Mouse (Mus musculus): ENCODE data around the gene Rhobtb3. TPM values are rescaled to one million over a fixed set of nuclear protein-coding genes. Genes with fewer than 3 reads are reported as not detected.
"Not testable (repeated sequence)": the region's sequence is repeated elsewhere in the genome, so short reads cannot be mapped to it uniquely, and the experiment has no call there.

The Rhobtb3 gene
- polyA plus RNA-seq, 1 experiment from 2014 or later, result 3.2 TPM

DNA sequence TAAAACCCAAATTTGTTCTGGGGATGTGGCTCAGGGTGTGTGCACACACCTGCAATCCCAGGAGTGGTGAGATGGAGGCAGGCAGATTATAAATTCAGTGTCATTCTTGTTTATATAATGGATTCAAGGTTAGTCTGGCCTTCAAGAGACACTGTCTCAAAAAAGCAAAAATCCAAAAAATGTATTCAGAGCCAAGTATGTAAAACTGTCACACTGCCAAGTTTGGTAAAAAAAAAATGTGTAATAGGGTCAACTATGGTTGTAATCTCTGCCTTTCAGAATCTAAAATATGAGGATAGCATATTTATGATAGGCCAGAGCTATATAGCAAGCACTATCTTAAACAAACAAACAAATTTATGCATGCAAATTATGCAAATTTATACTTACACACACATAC is 15.8 kb downstream of the Rhobtb3 start:
- H3K9ac ChIP-seq, result no peak overlapping the region
- no peaks in the 10 kb centered on the region for H3K9me3 ChIP-seq (replicated peaks)
- no peak overlapping the region for H3K4me2 ChIP-seq
- no peak overlapping the region for H3K4me3 ChIP-seq (replicated peaks)
- H3K4me1 ChIP-seq (replicated peaks), result peaks cover 12% of the 10 kb centered on the region; the same call in 1 of the 2 replicates
- H3K27me3 ChIP-seq, result no peaks in the 10 kb centered on the region
- no peak for ATAC-seq (ENCODE audit: insufficient read depth)
- H3K27ac ChIP-seq (replicated peaks), result no peak overlapping the region
- 0 out of 2 replicates have a peak, but pooled peaks cover 3% of the 10 kb centered on the region for H3K36me3 ChIP-seq (replicated peaks)

- Histone ChIP-seq H3K36me3 (replicated peaks) (peaks cover 6% of the 10 kb centered on the region; the same call in 1 of the 2 replicates), H3K4me2 (no peak overlapping the region), H3K4me3 (replicated peaks) (no peak overlapping the region), H3K27ac (replicated peaks) (no peak overlapping the region), H3K27me3 (no peaks in the 10 kb centered on the region), H3K9ac (no peak overlapping the region), H3K9me3 (replicated peaks) (no peaks in the 10 kb centered on the region), H3K4me1 (replicated peaks) (no peaks in the 10 kb centered on the region)
- WGBS (ENCODE audit: insufficient replicate concordance), result 51% methylated on average over 4 of the region's 4 CpGs
- ATAC-seq (ENCODE audit: insufficient read depth), result no peak
Observed at GRCm38 (mm10) chr13:75914151-75914550, 29.6 kb downstream of the Rhobtb3 start.

- Histone ChIP-seq H3K4me1 (replicated peaks) (peaks cover 7% of the 10 kb centered on the region; the same call in 1 of the 2 replicates), H3K27me3 (no peaks in the 10 kb centered on the region), H3K9ac (no peak overlapping the region), H3K36me3 (replicated peaks) (no peaks in the 10 kb centered on the region), H3K9me3 (replicated peaks) (no peaks in the 10 kb centered on the region), H3K27ac (replicated peaks) (0 out of 2 replicates have a peak overlapping the region, but pooled peaks have one; percentile 53), H3K4me2 (no peak overlapping the region), H3K4me3 (replicated peaks) (no peak overlapping the region)
- WGBS (ENCODE audit: insufficient replicate concordance), result 49% methylated on average over 2 of the region's 2 CpGs
- ATAC-seq (ENCODE audit: insufficient read depth), result no peak
Observed at GRCm38 (mm10) chr13:75908187-75908586, 35.5 kb downstream of the Rhobtb3 start.

- Histone ChIP-seq H3K4me2 (no peak overlapping the region), H3K27me3 (no peaks in the 10 kb centered on the region), H3K9me3 (replicated peaks) (no peaks in the 10 kb centered on the region), H3K36me3 (replicated peaks) (no peaks in the 10 kb centered on the region), H3K4me3 (replicated peaks) (no peak overlapping the region), H3K9ac (no peak overlapping the region), H3K27ac (replicated peaks) (no peak overlapping the region), H3K4me1 (replicated peaks) (peaks cover 7% of the 10 kb centered on the region; the same call in 1 of the 2 replicates)
- peak; percentile 73 for ATAC-seq (ENCODE audit: insufficient read depth)
- 42% methylated on average over 5 of the region's 5 CpGs for WGBS (ENCODE audit: insufficient replicate concordance)
Observed at GRCm38 (mm10) chr13:75907133-75907532, 36.6 kb downstream of the Rhobtb3 start.

GRCm38 (mm10) chr13:75904660-75905059 is 39.1 kb downstream of the Rhobtb3 start:
- Histone ChIP-seq H3K27me3 (no peaks in the 10 kb centered on the region), H3K9ac (no peak overlapping the region), H3K4me3 (replicated peaks) (no peak overlapping the region), H3K9me3 (replicated peaks) (no peaks in the 10 kb centered on the region), H3K27ac (replicated peaks) (no peak overlapping the region), H3K36me3 (replicated peaks) (no peaks in the 10 kb centered on the region), H3K4me2 (no peak overlapping the region), H3K4me1 (replicated peaks) (peaks cover 7% of the 10 kb centered on the region; the same call in 1 of the 2 replicates)
- 61% methylated on average over 5 of the region's 5 CpGs for WGBS (ENCODE audit: insufficient replicate concordance)
- ATAC-seq (ENCODE audit: insufficient read depth), result no peak

GRCm38 (mm10) chr13:75900928-75901327 is 42.8 kb downstream of the Rhobtb3 start:
- H3K27ac ChIP-seq (replicated peaks); H3K4me2 ChIP-seq; H3K4me1 ChIP-seq (replicated peaks); H3K4me3 ChIP-seq (replicated peaks); H3K36me3 ChIP-seq (replicated peaks); ATAC-seq (ENCODE audit: insufficient read depth); H3K27me3 ChIP-seq; H3K9ac ChIP-seq; H3K9me3 ChIP-seq (replicated peaks): not testable (repeated sequence)
- 63% methylated on average over 1 of the region's 1 CpGs for WGBS (ENCODE audit: insufficient replicate concordance)

- 20% methylated on average over 6 of the region's 6 CpGs for WGBS (ENCODE audit: insufficient replicate concordance)
- no peaks in the 10 kb centered on the region for H3K4me1 ChIP-seq (replicated peaks)
- no peak overlapping the region for H3K4me2 ChIP-seq
- no peak overlapping the region for H3K4me3 ChIP-seq (replicated peaks)
- H3K27me3 ChIP-seq, result no peaks in the 10 kb centered on the region
- ATAC-seq (ENCODE audit: insufficient read depth), result no peak
- no peak overlapping the region for H3K27ac ChIP-seq (replicated peaks)
- H3K36me3 ChIP-seq (replicated peaks), result no peaks in the 10 kb centered on the region
- no peaks in the 10 kb centered on the region for H3K9me3 ChIP-seq (replicated peaks)
- no peak overlapping the region for H3K9ac ChIP-seq
Observed at GRCm38 (mm10) chr13:75892876-75893275, 50.8 kb downstream of the Rhobtb3 start.

DNA sequence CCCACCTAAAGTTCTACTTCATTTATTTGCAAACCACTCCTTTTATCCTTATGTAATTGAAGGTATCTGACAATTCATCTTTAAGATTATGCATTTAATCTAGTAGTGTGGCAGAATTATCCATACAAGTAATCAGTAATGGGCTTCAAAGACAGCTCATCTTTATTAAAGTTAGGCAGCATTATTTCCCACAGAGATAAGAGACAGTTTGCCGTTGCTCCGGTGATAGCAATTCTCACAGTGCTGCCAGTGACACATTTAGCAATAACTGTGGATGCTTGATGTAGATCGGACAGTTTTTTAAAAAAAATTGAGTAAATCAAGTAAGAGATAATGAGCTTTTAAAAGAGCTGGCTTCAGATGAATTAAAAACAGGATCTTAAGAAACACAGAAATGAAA is 51.4 kb downstream of the Rhobtb3 start:
- Histone ChIP-seq H3K9ac (no peak overlapping the region), H3K4me3 (replicated peaks) (no peak overlapping the region), H3K36me3 (replicated peaks) (no peaks in the 10 kb centered on the region), H3K4me2 (no peak overlapping the region), H3K27ac (replicated peaks) (no peak overlapping the region), H3K9me3 (replicated peaks) (no peaks in the 10 kb centered on the region), H3K27me3 (no peaks in the 10 kb centered on the region), H3K4me1 (replicated peaks) (no peaks in the 10 kb centered on the region)
- ATAC-seq (ENCODE audit: insufficient read depth), result no peak
- WGBS (ENCODE audit: insufficient replicate concordance), result 25% methylated on average over 3 of the region's 3 CpGs

DNA sequence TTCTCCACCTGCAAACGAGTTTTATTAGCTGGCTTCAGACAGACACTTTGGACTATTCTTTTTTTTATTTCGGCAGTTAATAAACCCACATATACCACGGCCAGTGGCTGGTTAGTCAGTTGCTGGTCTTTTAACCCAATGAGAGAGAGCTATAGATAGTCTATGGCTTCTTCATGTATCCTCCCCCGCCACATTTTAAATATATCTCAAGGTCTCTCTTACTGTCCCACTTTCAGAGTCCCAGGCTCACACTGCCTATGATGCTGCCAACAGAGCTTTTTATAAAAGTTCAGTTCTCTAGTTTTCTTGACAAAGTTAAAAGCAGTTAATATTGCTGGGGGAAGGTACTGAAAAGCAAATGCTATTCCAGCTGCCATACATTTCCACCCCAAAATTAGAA is 51.9 kb downstream of the Rhobtb3 start:
- Histone ChIP-seq H3K27me3 (no peaks in the 10 kb centered on the region), H3K4me3 (replicated peaks) (no peak overlapping the region), H3K27ac (replicated peaks) (no peak overlapping the region), H3K36me3 (replicated peaks) (no peaks in the 10 kb centered on the region), H3K9ac (no peak overlapping the region), H3K9me3 (replicated peaks) (no peaks in the 10 kb centered on the region), H3K4me1 (replicated peaks) (no peaks in the 10 kb centered on the region), H3K4me2 (no peak overlapping the region)
- 61% methylated on average over 4 of the region's 4 CpGs for WGBS (ENCODE audit: insufficient replicate concordance)
- no peak for ATAC-seq (ENCODE audit: insufficient read depth)

- Histone ChIP-seq H3K9me3 (replicated peaks) (no peaks in the 10 kb centered on the region), H3K4me2 (no peak overlapping the region), H3K4me3 (replicated peaks) (no peak overlapping the region), H3K9ac (no peak overlapping the region), H3K4me1 (replicated peaks) (no peaks in the 10 kb centered on the region), H3K27ac (replicated peaks) (no peak overlapping the region), H3K27me3 (no peaks in the 10 kb centered on the region), H3K36me3 (replicated peaks) (no peaks in the 10 kb centered on the region)
- ATAC-seq (ENCODE audit: insufficient read depth), result no peak
- 64% methylated on average over 3 of the region's 3 CpGs for WGBS (ENCODE audit: insufficient replicate concordance)
Observed at GRCm38 (mm10) chr13:75883792-75884191, 59.9 kb downstream of the Rhobtb3 start.

DNA sequence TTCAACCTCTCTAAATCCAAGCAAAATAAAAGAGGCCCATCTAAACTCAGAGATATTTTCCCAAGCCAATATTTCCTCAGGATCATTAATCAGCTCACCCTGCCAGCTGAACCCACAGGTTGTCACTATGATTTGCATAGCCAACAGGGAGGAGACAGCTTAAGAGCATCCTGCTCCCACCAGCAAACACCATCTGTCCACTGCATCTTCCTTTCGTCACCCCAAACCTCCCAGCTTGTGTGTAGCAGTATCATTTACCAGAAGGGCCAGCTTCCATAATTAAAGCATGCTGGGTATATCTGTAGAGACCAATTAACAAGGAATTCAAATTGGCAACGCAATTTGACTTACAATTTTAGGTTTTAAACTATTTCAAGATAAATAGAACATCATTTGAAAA is 63.2 kb downstream of the Rhobtb3 start:
- no peak for ATAC-seq (ENCODE audit: insufficient read depth)
- no peak overlapping the region for H3K4me3 ChIP-seq (replicated peaks)
- H3K9ac ChIP-seq, result no peak overlapping the region
- no peak overlapping the region for H3K27ac ChIP-seq (replicated peaks)
- H3K4me2 ChIP-seq, result no peak overlapping the region
- H3K36me3 ChIP-seq (replicated peaks), result no peaks in the 10 kb centered on the region
- H3K27me3 ChIP-seq, result no peaks in the 10 kb centered on the region
- whole genome bisulfite sequencing (ENCODE audit: insufficient replicate concordance), result 70% methylated on average over 2 of the region's 2 CpGs
- H3K9me3 ChIP-seq (replicated peaks), result no peaks in the 10 kb centered on the region
- H3K4me1 ChIP-seq (replicated peaks), result no peaks in the 10 kb centered on the region

DNA sequence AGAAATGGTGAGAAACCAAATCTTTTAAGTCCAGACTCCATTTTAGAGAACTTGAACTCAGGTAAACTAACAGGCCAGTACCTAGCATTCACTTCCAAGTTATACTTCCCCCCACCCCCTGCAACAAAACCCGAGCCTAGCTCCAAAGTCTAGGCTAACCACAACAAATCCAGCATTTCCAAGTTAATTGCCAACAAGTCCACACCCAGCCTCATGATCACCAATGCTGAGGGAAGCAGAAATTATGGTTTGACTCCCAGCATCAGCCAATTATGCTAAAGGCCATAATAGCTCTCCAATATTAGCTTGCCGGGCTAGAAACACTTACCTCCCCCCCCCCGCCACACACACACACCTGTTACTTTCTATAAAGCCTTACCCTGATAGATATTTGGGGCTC is 64.0 kb downstream of the Rhobtb3 start:
- 0 out of 2 replicates have a peak, but pooled peaks cover 2% of the 10 kb centered on the region for H3K4me1 ChIP-seq (replicated peaks)
- no peaks in the 10 kb centered on the region for H3K36me3 ChIP-seq (replicated peaks)
- no peaks in the 10 kb centered on the region for H3K27me3 ChIP-seq
- no peak overlapping the region for H3K4me2 ChIP-seq
- H3K27ac ChIP-seq (replicated peaks), result no peak overlapping the region
- no peak overlapping the region for H3K9ac ChIP-seq
- no peak overlapping the region for H3K4me3 ChIP-seq (replicated peaks)
- whole genome bisulfite sequencing (ENCODE audit: insufficient replicate concordance), result 60% methylated on average over 3 of the region's 3 CpGs
- no peak for ATAC-seq (ENCODE audit: insufficient read depth)
- no peaks in the 10 kb centered on the region for H3K9me3 ChIP-seq (replicated peaks)
